Mouse (Mus musculus) C2C12 (cell line): ENCODE measurements around the gene Abr. TPM values are rescaled to one million over a fixed set of nuclear protein-coding genes. Genes with fewer than 3 reads are reported as not detected.

Experiments used
- H3K27me3 ChIP-seq: one replicate; pipeline ENCODE4 v1.6.1; 2011; ENCODE audit not compliant: control insufficient read depth, insufficient read depth, insufficient read length
- H3K36me3 ChIP-seq: one replicate; pipeline ENCODE4 v1.6.1; 2011; ENCODE audit not compliant: control insufficient read depth, insufficient read depth
- H3K4me3 ChIP-seq: one replicate; pipeline ENCODE4 v1.5.1; 2011; ENCODE audit warnings: mild to moderate bottlenecking, control low read depth; ENCODE audit not compliant: poor library complexity, insufficient read depth, severe bottlenecking
- H3K79me2 ChIP-seq: one replicate; pipeline ENCODE4 v1.6.1; 2011; ENCODE audit not compliant: control insufficient read depth, insufficient read depth
- H3K79me3 ChIP-seq: one replicate; pipeline ENCODE4 v1.6.1; 2011; ENCODE audit warnings: low read depth, control low read depth
- H3ac ChIP-seq: one replicate; pipeline ENCODE3; 2011; ENCODE audit warnings: low read depth; ENCODE audit not compliant: control insufficient read depth, insufficient read length
- CEBPB ChIP-seq: IDR thresholded peaks from one replicate; pipeline ENCODE4 v1.6.1; 2011; ENCODE audit warnings: low read depth, mild to moderate bottlenecking, control low read depth, moderate library complexity
- CTCF ChIP-seq: IDR thresholded peaks from one replicate; pipeline ENCODE4 v1.5.1; 2011; ENCODE audit not compliant: control insufficient read depth, insufficient read depth, insufficient read length
- FOSL1 ChIP-seq: IDR thresholded peaks from one replicate; pipeline ENCODE4 v1.8.0; 2011; ENCODE audit warnings: mild to moderate bottlenecking, low read length; ENCODE audit not compliant: poor library complexity, insufficient read depth, severe bottlenecking
- MAX ChIP-seq: IDR thresholded peaks from one replicate; pipeline ENCODE4 v1.6.1; 2011; ENCODE audit warnings: mild to moderate bottlenecking, control low read depth
- MYOD1 ChIP-seq: IDR thresholded peaks from one replicate; pipeline ENCODE4 v1.6.1; 2011; ENCODE audit warnings: low read depth; ENCODE audit not compliant: control insufficient read depth, insufficient read length
- MYOG ChIP-seq: IDR thresholded peaks from one replicate; pipeline ENCODE4 v1.6.1; 2011; ENCODE audit not compliant: control insufficient read depth, insufficient read length; ENCODE audit errors: extremely low read depth
- USF1 ChIP-seq: IDR thresholded peaks from one replicate; pipeline ENCODE4 v1.6.1; 2011; ENCODE audit warnings: low read depth, mild to moderate bottlenecking, control low read depth, moderate library complexity
- polyA plus RNA-seq: library from polyadenylated mRNA; unstranded; fragments of >200 nt; fragmentation: generic; extraction: Trizol; gene quantifications from one replicate; pipeline ENCODE4 v1.2.1, GENCODE M21; 2012; ENCODE audit warnings: missing spikeins

The Abr gene
- polyA plus RNA-seq, 1 experiment, result 72.8 TPM

DNA sequence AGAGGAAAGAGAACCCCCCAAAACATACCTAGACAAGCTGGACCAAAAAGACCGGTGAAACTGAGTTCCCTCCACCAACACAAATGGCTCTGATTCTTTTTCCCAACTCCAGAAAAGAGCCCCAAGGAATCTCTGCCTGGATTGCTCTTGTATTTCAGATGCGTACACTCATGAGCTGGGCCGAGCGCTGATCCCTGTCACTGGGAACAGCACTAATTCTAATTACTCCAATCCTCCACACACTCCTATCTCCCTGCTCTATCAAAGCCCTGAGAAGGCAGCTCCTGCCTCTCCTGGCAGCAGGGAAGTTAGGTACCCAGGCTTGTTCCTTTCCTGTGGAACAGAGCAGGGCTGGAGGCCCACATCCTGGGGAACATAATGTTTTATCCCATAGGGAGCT lies 114.0 kb downstream of the Abr start:
- no peak for TF ChIP-seq FOSL1
- TF ChIP-seq MAX, result no peak
- no peak for TF ChIP-seq MYOD1
- TF ChIP-seq USF1, result no peak
- no peak for TF ChIP-seq CTCF
- no peak for TF ChIP-seq MYOG
- TF ChIP-seq CEBPB, result no peak
- Histone ChIP-seq H3K79me2 (peaks cover 44% of the 10 kb centered on the region), H3ac (no peak overlapping the region), H3K36me3 (no peaks in the 10 kb centered on the region), H3K27me3 (no peaks in the 10 kb centered on the region), H3K79me3 (peaks cover 6% of the 10 kb centered on the region), H3K4me3 (no peak overlapping the region)

DNA sequence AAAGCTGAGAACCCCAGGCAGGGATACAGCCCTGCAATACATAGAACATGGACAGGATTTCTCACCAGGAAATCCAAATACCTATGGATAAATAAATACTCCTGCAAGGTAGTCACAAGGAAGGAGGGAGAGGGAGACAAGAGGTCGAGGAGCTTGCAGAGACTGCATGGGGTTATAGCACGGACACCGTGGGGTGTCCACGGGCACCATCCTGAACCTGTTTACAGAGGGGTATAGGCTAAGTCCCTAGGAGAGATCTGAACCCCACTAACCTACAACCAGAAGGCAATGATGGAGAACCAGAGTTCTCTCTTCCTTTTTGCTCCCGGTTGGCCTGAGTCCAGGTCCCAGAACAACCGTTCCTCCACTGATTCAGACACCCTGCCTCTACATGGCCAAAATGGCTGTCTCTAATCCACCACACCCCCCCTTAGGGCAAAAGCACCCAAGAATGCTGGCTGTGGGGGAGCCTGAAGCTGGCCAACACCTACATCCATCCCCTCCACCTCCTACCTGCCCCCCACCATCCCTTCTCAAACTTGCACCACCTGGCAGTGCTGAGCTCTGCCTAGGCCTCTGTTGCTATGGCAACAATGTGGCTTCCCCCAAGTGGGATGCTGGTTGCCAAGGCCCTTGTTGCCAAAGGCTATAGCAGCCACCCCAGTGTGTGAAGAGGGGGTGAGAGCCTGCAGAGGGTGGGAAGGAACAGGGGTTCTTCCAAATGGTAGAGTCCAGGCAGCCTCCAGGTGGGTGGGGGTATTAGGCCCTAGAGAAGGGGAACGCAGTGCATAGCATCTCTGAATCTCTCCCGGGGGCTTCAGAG lies 114.6 kb downstream of the Abr start:
- Histone ChIP-seq H3K4me3 (no peak overlapping the region), H3K79me2 (peaks cover 50% of the 10 kb centered on the region), H3ac (no peak overlapping the region), H3K27me3 (no peaks in the 10 kb centered on the region), H3K79me3 (peaks cover 8% of the 10 kb centered on the region), H3K36me3 (no peaks in the 10 kb centered on the region)
- TF ChIP-seq CTCF, result no peak
- no peak for TF ChIP-seq USF1
- no peak for TF ChIP-seq CEBPB
- TF ChIP-seq MYOG, result no peak
- TF ChIP-seq MAX, result no peak
- no peak for TF ChIP-seq MYOD1
- TF ChIP-seq FOSL1, result no peak

DNA sequence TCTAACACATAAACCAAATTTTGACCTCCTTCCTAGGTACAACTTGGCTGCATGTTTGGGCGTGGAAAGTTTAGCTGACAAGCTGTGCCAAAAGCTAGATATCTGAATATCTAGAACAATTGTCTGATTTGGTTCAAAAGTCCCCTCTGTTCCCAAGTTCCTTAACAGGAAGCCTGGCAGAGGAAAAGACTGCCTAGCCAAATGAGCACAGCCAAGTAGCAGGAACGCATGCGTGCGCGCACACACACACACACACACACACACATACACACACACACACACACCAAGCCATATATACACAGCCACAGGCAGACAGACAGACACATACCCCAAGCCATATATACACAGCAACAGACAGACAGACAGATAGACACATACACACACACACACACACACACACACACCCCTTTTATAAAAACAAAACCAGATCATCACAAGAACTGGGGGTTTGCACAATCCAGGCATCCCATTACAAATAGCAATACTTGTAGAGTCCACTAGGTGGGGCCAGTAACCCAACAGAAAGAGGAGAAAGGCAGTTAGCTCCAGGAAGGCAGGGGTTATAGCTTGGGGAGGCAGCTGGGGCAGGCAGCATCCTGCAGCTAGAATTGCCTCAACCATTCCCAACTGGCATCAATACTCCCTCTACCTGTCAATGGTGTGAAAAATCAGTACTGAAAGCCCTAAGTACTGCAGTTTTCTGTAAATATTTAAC lies 115.4 kb downstream of the Abr start:
- TF ChIP-seq USF1, result no peak
- no peak for TF ChIP-seq MYOD1
- peak; percentile 79 for TF ChIP-seq CEBPB
- peak; percentile 13 for TF ChIP-seq CTCF
- peaks cover 8% of the 10 kb centered on the region for H3K79me3 ChIP-seq
- H3ac ChIP-seq, result no peak overlapping the region
- H3K4me3 ChIP-seq, result no peak overlapping the region
- no peaks in the 10 kb centered on the region for H3K36me3 ChIP-seq
- peaks cover 54% of the 10 kb centered on the region for H3K79me2 ChIP-seq
- no peaks in the 10 kb centered on the region for H3K27me3 ChIP-seq

DNA sequence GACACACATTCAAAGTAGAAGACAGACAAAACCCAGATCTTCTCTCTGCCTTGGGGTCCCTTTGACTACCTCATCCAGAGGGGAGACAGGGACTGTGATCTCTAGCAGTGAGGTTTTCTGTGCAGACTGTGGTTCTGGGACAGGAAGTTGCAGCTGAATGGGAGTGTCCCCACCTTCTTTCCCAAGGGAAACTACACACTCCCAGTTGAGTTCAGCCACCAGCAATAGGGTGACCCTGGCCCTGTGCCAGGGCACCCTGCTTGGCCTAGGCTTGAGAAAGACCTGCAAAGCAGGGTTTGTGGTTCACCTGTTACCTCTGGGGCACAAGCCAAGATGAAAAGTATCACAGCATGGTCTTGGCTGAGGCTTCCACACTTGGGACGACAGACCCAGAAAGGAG lies 117.0 kb downstream of the Abr start:
- Histone ChIP-seq H3ac (no peak overlapping the region), H3K4me3 (no peak overlapping the region), H3K79me2 (peaks cover 54% of the 10 kb centered on the region), H3K79me3 (peaks cover 9% of the 10 kb centered on the region), H3K27me3 (no peaks in the 10 kb centered on the region), H3K36me3 (no peaks in the 10 kb centered on the region)
- TF ChIP-seq MYOG (no peak), MAX (no peak), USF1 (no peak), MYOD1 (no peak), FOSL1 (no peak), CEBPB (no peak), CTCF (no peak)

DNA sequence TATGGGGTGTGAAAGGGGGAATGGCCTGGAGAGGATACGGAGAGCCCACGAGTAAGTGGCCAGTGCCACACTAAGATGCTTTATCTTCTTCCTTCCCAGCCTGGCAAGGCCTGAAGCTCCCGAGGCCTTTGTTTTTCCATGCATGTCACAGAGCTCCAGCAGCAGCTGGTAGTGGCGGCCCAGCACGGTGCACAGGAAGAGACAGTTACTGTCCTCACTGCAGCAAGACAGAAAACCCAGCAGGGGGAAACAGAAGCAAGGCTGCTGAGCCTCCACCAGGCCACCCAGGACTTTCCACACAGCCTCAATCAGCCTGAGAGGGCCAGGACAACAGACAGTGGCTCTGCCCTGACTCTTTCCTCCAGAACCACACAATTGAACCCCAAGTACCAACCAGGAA lies 118.1 kb downstream of the Abr start:
- H3K4me3 ChIP-seq, result no peak overlapping the region
- H3ac ChIP-seq, result no peak overlapping the region
- no peaks in the 10 kb centered on the region for H3K36me3 ChIP-seq
- no peak for TF ChIP-seq CEBPB
- TF ChIP-seq USF1, result no peak
- TF ChIP-seq CTCF, result no peak
- TF ChIP-seq FOSL1, result no peak
- no peak for TF ChIP-seq MYOD1
- TF ChIP-seq MYOG, result no peak
- TF ChIP-seq MAX, result no peak
- peaks cover 10% of the 10 kb centered on the region for H3K79me3 ChIP-seq
- peaks cover 54% of the 10 kb centered on the region for H3K79me2 ChIP-seq
- no peaks in the 10 kb centered on the region for H3K27me3 ChIP-seq
